ENCODE assay signal across 29 mouse cellular contexts in genomic region chr1:164214190-164214589, GRCm38 (mm10). TPM values are rescaled to one million over a fixed set of nuclear protein-coding genes. Genes with fewer than 3 reads are reported as not detected.
A peak's percentile ranks its signal among the peaks of the same experiment; 100 is the strongest.
DNase-seq lines count a peak whose midpoint lies in the region; ATAC-seq and TF ChIP-seq lines count a peak whose summit lies in the region.
"Had no signal": no experiment of that assay in that cellular context is flagged by ENCODE, and none has a peak within 500 bp of the region (broad histone marks: within the 10 kb centered on the region; RNA-seq: fewer than 3 reads in every experiment).

No protein-coding gene starts in this region.

- peak; percentile 51; the same call in 1 of the 2 replicates for ATAC-seq in hindbrain, embryonic 15.5 days (ENCODE audit: low FRiP score, low read depth)
- ATAC-seq in hindbrain, embryonic 11.5 days (ENCODE audit: low FRiP score), result no peak
- no peak for ATAC-seq in neural tube, embryonic 11.5 days (ENCODE audit: insufficient read depth, low FRiP score, low TSS enrichment)
- ATAC-seq: activated CD4-positive, CD25-positive, alpha-beta regulatory T cell, adult 4 months; forebrain, embryonic 14.5 days; forebrain, postnatal 0 days; intestine, postnatal 0 days had no signal

- no peaks in the 10 kb centered on the region for H3K27me3 ChIP-seq in hindbrain, embryonic 15.5 days
- H3K27me3 ChIP-seq in hindbrain, embryonic 11.5 days (ENCODE audit: control insufficient read depth, insufficient read depth, low read length), result no peaks in the 10 kb centered on the region
- no peaks in the 10 kb centered on the region for H3K27me3 ChIP-seq in neural tube, embryonic 11.5 days (ENCODE audit: control insufficient read depth, insufficient read depth, low read length)
- H3K27me3 ChIP-seq in cerebellum, adult 2 months (ENCODE audit: control insufficient read depth, insufficient read depth, low read length), result no peaks in the 10 kb centered on the region
- no peaks in the 10 kb centered on the region for H3K27me3 ChIP-seq in heart, adult 2 months (ENCODE audit: control insufficient read depth, insufficient read depth, low read length)
- H3K27me3 ChIP-seq: CH12.LX; embryonic facial prominence, embryonic 12.5 days; embryonic facial prominence, embryonic 15.5 days; heart, embryonic 12.5 days; heart, embryonic 15.5 days had no signal

- H3K9me3 ChIP-seq in hindbrain, embryonic 15.5 days, result no peaks in the 10 kb centered on the region
- no peaks in the 10 kb centered on the region for H3K9me3 ChIP-seq in hindbrain, embryonic 11.5 days (ENCODE audit: control insufficient read depth, low read length)
- no peaks in the 10 kb centered on the region for H3K9me3 ChIP-seq in neural tube, embryonic 11.5 days (ENCODE audit: control insufficient read depth, low read length)
- H3K9me3 ChIP-seq: embryonic facial prominence, embryonic 12.5 days; embryonic facial prominence, embryonic 15.5 days; G1E; heart, embryonic 12.5 days; heart, embryonic 15.5 days had no signal

- no peaks in the 10 kb centered on the region for H3K36me3 ChIP-seq in hindbrain, embryonic 15.5 days
- no peaks in the 10 kb centered on the region for H3K36me3 ChIP-seq in hindbrain, embryonic 11.5 days (ENCODE audit: control insufficient read depth, insufficient read depth, low read length)
- H3K36me3 ChIP-seq in neural tube, embryonic 11.5 days (ENCODE audit: control insufficient read depth, insufficient read depth, low read length), result no peaks in the 10 kb centered on the region
- no peaks in the 10 kb centered on the region for H3K36me3 ChIP-seq in heart, adult 2 months (ENCODE audit: control insufficient read depth, insufficient read depth, low read length)
- H3K36me3 ChIP-seq: embryonic facial prominence, embryonic 12.5 days; embryonic facial prominence, embryonic 15.5 days; G1E; heart, embryonic 12.5 days; heart, embryonic 15.5 days had no signal

- H3K9ac ChIP-seq in hindbrain, embryonic 15.5 days, result no peak overlapping the region
- H3K9ac ChIP-seq in hindbrain, embryonic 11.5 days (ENCODE audit: low read depth, low read length), result no peak overlapping the region
- no peak overlapping the region for H3K9ac ChIP-seq in neural tube, embryonic 11.5 days (ENCODE audit: low read length)
- H3K9ac ChIP-seq in heart, adult 2 months (ENCODE audit: low read depth, low read length), result no peak overlapping the region
- H3K9ac ChIP-seq: embryonic facial prominence, embryonic 12.5 days; embryonic facial prominence, embryonic 15.5 days; forebrain, postnatal 0 days; heart, embryonic 12.5 days; heart, embryonic 15.5 days had no signal

- H3K4me1 ChIP-seq in hindbrain, embryonic 15.5 days (replicated peaks), result peaks cover 9% of the 10 kb centered on the region; the same call in 1 of the 2 replicates
- no peaks in the 10 kb centered on the region for H3K4me1 ChIP-seq in hindbrain, embryonic 11.5 days (replicated peaks; ENCODE audit: control insufficient read depth, insufficient read depth, low read length)
- H3K4me1 ChIP-seq in neural tube, embryonic 11.5 days (ENCODE audit: control insufficient read depth, insufficient read depth, low read length), result no peaks in the 10 kb centered on the region
- peaks cover 3% of the 10 kb centered on the region; the same call in 1 of the 2 replicates for H3K4me1 ChIP-seq in cerebellum, adult 2 months (ENCODE audit: control insufficient read depth, insufficient read depth, low read length)
- no peaks in the 10 kb centered on the region for H3K4me1 ChIP-seq in heart, adult 2 months (ENCODE audit: control insufficient read depth, insufficient read depth, low read length)
- H3K4me1 ChIP-seq: embryonic facial prominence, embryonic 12.5 days; embryonic facial prominence, embryonic 15.5 days had no signal

- no peak for TF ChIP-seq POLR2A in cerebellum, adult 2 months (IDR thresholded peaks at IDR 0.05; ENCODE audit: borderline replicate concordance, insufficient read depth, low read length)
- TF ChIP-seq POLR2A in heart, adult 2 months (IDR thresholded peaks at IDR 0.05; ENCODE audit: insufficient read depth, low read depth, low read length), result no peak

- 33% methylated on average over 8 of the region's 8 CpGs for WGBS in hindbrain, embryonic 15.5 days
- 42% methylated on average over 8 of the region's 8 CpGs for WGBS in hindbrain, embryonic 11.5 days
- WGBS in neural tube, embryonic 11.5 days, result 57% methylated on average over 8 of the region's 8 CpGs
- 48% methylated on average over 8 of the region's 8 CpGs for WGBS in cerebellum, adult 2 months
- 71% methylated on average over 8 of the region's 8 CpGs for WGBS in heart, adult 2 months

- H3K79me2 ChIP-seq in heart, adult 2 months (replicated peaks; ENCODE audit: control insufficient read depth, insufficient read depth, low read length), result no peaks in the 10 kb centered on the region

- TF ChIP-seq EP300 in heart, adult 2 months (IDR thresholded peaks at IDR 0.05; ENCODE audit: insufficient read depth, low read depth, low read length), result no peak

- intact Hi-C loops in heart, adult 2 months (cut with DNase I), result no loop called here

- H3K4me2 ChIP-seq in hindbrain, embryonic 15.5 days, result no peak overlapping the region
- H3K4me2 ChIP-seq in hindbrain, embryonic 11.5 days (replicated peaks; ENCODE audit: low read depth, low read length), result no peak overlapping the region
- H3K4me2 ChIP-seq in neural tube, embryonic 11.5 days (ENCODE audit: low read depth), result no peak overlapping the region
- H3K4me2 ChIP-seq: embryonic facial prominence, embryonic 12.5 days; embryonic facial prominence, embryonic 15.5 days; heart, embryonic 12.5 days; heart, embryonic 15.5 days had no signal

- no peak for DNase-seq in hindbrain, embryonic 11.5 days (ENCODE audit: low spot score)
- DNase-seq in neural tube, embryonic 11.5 days (ENCODE audit: low spot score), result peak; percentile 11
- no peak for DNase-seq in neural tube, embryonic 10.5 days (ENCODE audit: extremely low spot score, low spot score)
- peak; percentile 35 for DNase-seq in retina, embryonic 14.5 days (ENCODE audit: low spot score)
- DNase-seq in cerebellum, adult 2 months, result no peak
- no peak for DNase-seq in heart, adult 2 months
- DNase-seq: adrenal gland, adult 2 months; adrenal gland, postnatal 14 days; B cell, adult 2 months; cerebellum, adult 18-20 months; cerebellum, adult 9-11 months; cerebellum, postnatal 25 days; forebrain, postnatal 0 days; gastrocnemius, adult 2 months; gastrocnemius, postnatal 14 days; heart, adult 11 months; heart, postnatal 10 days; heart, postnatal 36 days; kidney, adult 2 months had no signal

- no peak overlapping the region for H3K27ac ChIP-seq in hindbrain, embryonic 15.5 days (replicated peaks)
- H3K27ac ChIP-seq in hindbrain, embryonic 11.5 days (ENCODE audit: low read depth, low read length), result no peak overlapping the region
- no peak overlapping the region for H3K27ac ChIP-seq in neural tube, embryonic 11.5 days (ENCODE audit: low read depth, low read length)
- H3K27ac ChIP-seq in cerebellum, adult 2 months (ENCODE audit: insufficient read depth, low read length), result no peak overlapping the region
- no peak overlapping the region for H3K27ac ChIP-seq in heart, adult 2 months
- H3K27ac ChIP-seq: embryonic facial prominence, embryonic 12.5 days; embryonic facial prominence, embryonic 15.5 days; gastrocnemius, adult 2 months; heart, embryonic 15.5 days had no signal

- no peak for TF ChIP-seq CTCF in cerebellum, adult 2 months (IDR thresholded peaks at IDR 0.05; ENCODE audit: borderline replicate concordance, insufficient read depth, low read depth, low read length)
- TF ChIP-seq CTCF in heart, adult 2 months (IDR thresholded peaks at IDR 0.05), result no peak

- H3K4me3 ChIP-seq in hindbrain, embryonic 15.5 days, result no peak overlapping the region
- H3K4me3 ChIP-seq in hindbrain, embryonic 11.5 days (ENCODE audit: low read depth, low read length), result no peak overlapping the region
- no peak overlapping the region for H3K4me3 ChIP-seq in neural tube, embryonic 11.5 days (ENCODE audit: low read depth, low read length)
- no peak overlapping the region for H3K4me3 ChIP-seq in cerebellum, adult 2 months (replicated peaks; ENCODE audit: insufficient read depth, low read depth, low read length)
- H3K4me3 ChIP-seq in heart, adult 2 months, result no peak overlapping the region
- H3K4me3 ChIP-seq: embryonic facial prominence, embryonic 12.5 days; embryonic facial prominence, embryonic 15.5 days; gastrocnemius, adult 2 months; heart, embryonic 12.5 days; heart, embryonic 15.5 days had no signal

RNA-seq across cellular contexts. Expression of gene Slc19a2, which starts 34.7 kb away (rescaled TPM):
- 8.4 and 9.4 TPM in 2 replicates for polyA plus RNA-seq in hindbrain, embryonic 15.5 days (2015; fragmentation: Nextera tagmentation; extraction: Ambion mirVana)
- 9.2 and 9.4 TPM in 2 replicates for polyA plus RNA-seq in hindbrain, embryonic 11.5 days (2014; fragmentation: Nextera tagmentation; extraction: Ambion mirVana)
- polyA plus RNA-seq in neural tube, embryonic 11.5 days (2014; fragmentation: Nextera tagmentation; extraction: Ambion mirVana), result 10.5 and 11.0 TPM in 2 replicates
- 17.2 and 19.2 TPM in 2 replicates for polyA plus RNA-seq in cerebellum, adult 2 months (2012; rRNA removed)
- total RNA-seq in heart, adult 2 months (2021), result 1 to 10 TPM; 5.0 to 7.8 TPM
- polyA plus RNA-seq in heart, adult 2 months (2012; rRNA removed), result 7.6 and 14.6 TPM in 2 replicates

Comparison
In these comparisons a context has a peak if more than half of its experiments do, and no peak if none do; other contexts are left out.
1. DNase-seq: peak in neural tube, embryonic 11.5 days (single experiment) and retina, embryonic 14.5 days (single experiment); none in hindbrain, embryonic 11.5 days (single experiment), neural tube, embryonic 10.5 days (single experiment), cerebellum, adult 2 months (0 of 2) and heart, adult 2 months (0 of 2).